Mouse (Mus musculus): ENCODE data around the gene Dcaf7. TPM values are rescaled to one million over a fixed set of nuclear protein-coding genes. Genes with fewer than 3 reads are reported as not detected.

The Dcaf7 gene
- polyA plus RNA-seq, 1 experiment from 2014 or later: 50.5 TPM

DNA sequence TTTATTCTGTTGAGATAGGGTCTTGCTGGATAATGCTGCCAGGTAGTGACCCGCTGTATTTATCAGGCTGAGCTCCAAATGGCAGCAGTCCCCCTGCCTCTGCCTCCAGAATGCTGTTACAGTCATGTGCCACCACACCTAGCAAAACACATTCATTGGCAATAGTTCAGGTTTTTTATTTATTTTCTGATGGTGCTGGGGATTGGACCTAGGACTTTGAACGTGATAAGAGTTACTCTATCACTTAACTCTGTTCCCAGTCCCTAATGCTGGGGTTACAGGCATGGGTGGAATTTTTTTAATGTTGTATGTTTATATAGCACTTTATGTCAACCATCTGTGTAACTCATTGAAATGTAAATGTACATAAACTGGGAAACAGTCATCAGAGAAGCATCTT lies 17.2 kb downstream of the Dcaf7 start:
- H3K9ac ChIP-seq (ENCODE audit: low read depth, low read length): no peak overlapping the region
- no peaks in the 10 kb centered on the region for H3K27me3 ChIP-seq (ENCODE audit: control insufficient read depth, insufficient read depth, low read length)
- H3K4me2 ChIP-seq: no peak overlapping the region
- ATAC-seq (replicated peaks; ENCODE audit: insufficient number of reproducible peaks, low FRiP score, low TSS enrichment): no peak
- 91% methylated on average over 2 of the region's 2 CpGs for WGBS (ENCODE audit: insufficient replicate concordance)
- no peak overlapping the region for H3K27ac ChIP-seq (ENCODE audit: low read depth, low read length)
- no peaks in the 10 kb centered on the region for H3K4me1 ChIP-seq (ENCODE audit: control insufficient read depth, insufficient read depth, low read length)
- H3K9me3 ChIP-seq (replicated peaks; ENCODE audit: control insufficient read depth, low read length): no peaks in the 10 kb centered on the region
- H3K4me3 ChIP-seq (ENCODE audit: low read depth, low read length): no peak overlapping the region
- peaks cover 47% of the 10 kb centered on the region for H3K36me3 ChIP-seq (ENCODE audit: control insufficient read depth, insufficient read depth, low read length)

DNA sequence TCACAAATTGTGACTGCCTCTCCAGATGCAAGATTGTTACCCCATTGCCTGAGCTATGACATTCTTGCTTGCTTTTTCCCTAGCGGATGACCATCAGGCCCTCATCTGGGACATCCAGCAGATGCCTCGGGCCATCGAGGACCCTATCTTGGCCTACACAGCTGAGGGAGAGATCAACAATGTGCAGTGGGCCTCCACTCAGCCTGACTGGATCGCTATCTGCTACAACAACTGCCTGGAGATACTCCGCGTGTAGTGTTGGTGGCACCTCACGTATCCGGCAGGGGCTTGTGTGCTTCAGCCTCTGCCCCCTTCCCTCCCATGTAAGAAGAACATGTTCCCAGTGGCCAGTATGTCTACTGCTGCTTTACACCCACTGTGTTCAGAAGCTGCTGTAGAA lies 17.9 kb downstream of the Dcaf7 start:
- Histone ChIP-seq H3K4me1 (ENCODE audit: control insufficient read depth, insufficient read depth, low read length) (no peaks in the 10 kb centered on the region), H3K27me3 (ENCODE audit: control insufficient read depth, insufficient read depth, low read length) (no peaks in the 10 kb centered on the region), H3K27ac (ENCODE audit: low read depth, low read length) (no peak overlapping the region), H3K4me2 (no peak overlapping the region), H3K36me3 (ENCODE audit: control insufficient read depth, insufficient read depth, low read length) (peaks cover 48% of the 10 kb centered on the region), H3K9ac (ENCODE audit: low read depth, low read length) (no peak overlapping the region), H3K9me3 (replicated peaks; ENCODE audit: control insufficient read depth, low read length) (no peaks in the 10 kb centered on the region), H3K4me3 (ENCODE audit: low read depth, low read length) (no peak overlapping the region)
- WGBS (ENCODE audit: insufficient replicate concordance): 92% methylated on average over 8 of the region's 8 CpGs
- ATAC-seq (replicated peaks; ENCODE audit: insufficient number of reproducible peaks, low FRiP score, low TSS enrichment): no peak

DNA sequence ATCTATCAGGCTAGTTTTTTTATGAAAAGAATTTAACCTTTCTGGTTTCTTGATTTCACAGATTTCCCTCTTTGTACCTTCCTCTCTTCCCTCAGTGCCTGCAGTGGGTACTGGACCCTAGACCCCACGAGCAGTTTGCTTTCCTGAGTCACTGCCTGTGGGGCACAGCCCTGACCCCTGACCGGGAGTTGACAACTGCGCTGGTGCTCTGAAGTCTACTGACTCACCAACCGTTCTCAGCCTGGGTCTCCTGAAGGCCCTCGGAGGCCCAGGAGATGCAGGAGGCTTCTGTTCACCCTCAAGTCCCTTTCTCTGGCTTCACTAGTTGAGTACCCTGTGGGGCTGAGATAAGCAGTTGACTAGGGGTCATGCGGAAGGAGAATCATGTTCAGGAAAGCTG lies 18.7 kb downstream of the Dcaf7 start:
- no peak overlapping the region for H3K27ac ChIP-seq (ENCODE audit: low read depth, low read length)
- H3K9ac ChIP-seq (ENCODE audit: low read depth, low read length): no peak overlapping the region
- no peaks in the 10 kb centered on the region for H3K4me1 ChIP-seq (ENCODE audit: control insufficient read depth, insufficient read depth, low read length)
- H3K36me3 ChIP-seq (ENCODE audit: control insufficient read depth, insufficient read depth, low read length): peaks cover 54% of the 10 kb centered on the region
- no peaks in the 10 kb centered on the region for H3K27me3 ChIP-seq (ENCODE audit: control insufficient read depth, insufficient read depth, low read length)
- no peak overlapping the region for H3K4me3 ChIP-seq (ENCODE audit: low read depth, low read length)
- H3K9me3 ChIP-seq (replicated peaks; ENCODE audit: control insufficient read depth, low read length): no peaks in the 10 kb centered on the region
- no peak for ATAC-seq (replicated peaks; ENCODE audit: insufficient number of reproducible peaks, low FRiP score, low TSS enrichment)
- H3K4me2 ChIP-seq: no peak overlapping the region
- 82% methylated on average over 6 of the region's 6 CpGs for WGBS (ENCODE audit: insufficient replicate concordance)

DNA sequence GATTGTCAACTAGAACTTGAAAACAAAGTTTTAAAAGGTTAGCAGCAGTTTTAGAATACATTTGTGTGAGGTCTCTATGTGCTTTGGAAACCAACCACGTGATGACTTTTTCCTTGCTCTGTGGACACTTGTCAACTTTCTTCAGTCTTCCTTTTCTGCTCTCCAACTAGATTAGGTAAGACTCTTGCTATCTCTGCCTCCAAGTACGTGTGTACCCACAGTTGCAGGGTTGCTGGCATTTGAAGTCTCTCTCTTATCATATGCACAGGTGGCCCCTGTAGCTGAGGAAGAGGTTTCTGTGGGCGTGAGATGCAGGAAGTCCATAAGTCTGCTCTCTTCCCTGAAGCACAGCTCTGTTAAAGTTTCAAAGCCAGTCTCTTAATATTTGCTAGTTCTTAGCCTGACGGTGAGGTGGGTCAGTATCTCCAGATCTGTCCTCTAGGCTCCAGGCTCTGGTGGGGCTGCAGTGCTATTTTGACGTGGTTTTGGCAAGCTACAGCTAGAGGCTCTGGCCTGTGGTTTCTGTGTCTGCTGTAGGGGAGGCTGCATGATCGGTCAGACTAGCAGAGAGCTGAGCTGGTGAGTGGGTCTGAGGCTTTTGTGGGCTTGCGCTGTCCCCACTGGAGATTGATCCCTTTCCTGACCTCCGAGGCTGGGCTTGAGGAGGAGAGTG lies 20.3 kb downstream of the Dcaf7 start:
- no peak overlapping the region for H3K27ac ChIP-seq (ENCODE audit: low read depth, low read length)
- H3K27me3 ChIP-seq (ENCODE audit: control insufficient read depth, insufficient read depth, low read length): no peaks in the 10 kb centered on the region
- H3K9ac ChIP-seq (ENCODE audit: low read depth, low read length): no peak overlapping the region
- H3K9me3 ChIP-seq (replicated peaks; ENCODE audit: control insufficient read depth, low read length): no peaks in the 10 kb centered on the region
- 80% methylated on average over 8 of the region's 8 CpGs for WGBS (ENCODE audit: insufficient replicate concordance)
- H3K36me3 ChIP-seq (ENCODE audit: control insufficient read depth, insufficient read depth, low read length): peaks cover 45% of the 10 kb centered on the region
- no peak for ATAC-seq (replicated peaks; ENCODE audit: insufficient number of reproducible peaks, low FRiP score, low TSS enrichment)
- no peak overlapping the region for H3K4me3 ChIP-seq (ENCODE audit: low read depth, low read length)
- H3K4me2 ChIP-seq: no peak overlapping the region
- no peaks in the 10 kb centered on the region for H3K4me1 ChIP-seq (ENCODE audit: control insufficient read depth, insufficient read depth, low read length)

DNA sequence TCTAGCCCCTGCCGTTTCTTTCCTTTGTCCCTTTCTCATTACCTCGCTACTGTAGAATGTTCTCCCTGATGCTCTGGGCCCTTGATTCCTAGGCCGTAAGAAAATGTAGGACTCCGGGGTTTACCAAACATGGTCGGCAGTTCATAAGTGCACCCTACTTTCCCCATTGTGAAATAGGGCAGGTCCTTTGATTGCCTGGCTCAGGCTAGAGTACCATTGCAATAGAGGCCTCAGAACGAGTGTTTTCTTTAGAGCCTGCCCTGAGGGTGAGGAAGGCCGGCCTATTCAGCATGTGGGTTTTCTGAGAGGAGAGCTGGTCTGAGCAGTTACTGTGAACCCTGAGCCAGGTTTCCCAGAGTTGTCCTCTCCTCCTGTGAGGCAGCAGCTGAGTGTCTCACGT lies 21.3 kb downstream of the Dcaf7 start:
- H3K36me3 ChIP-seq (ENCODE audit: control insufficient read depth, insufficient read depth, low read length): peaks cover 36% of the 10 kb centered on the region
- no peak overlapping the region for H3K9ac ChIP-seq (ENCODE audit: low read depth, low read length)
- no peaks in the 10 kb centered on the region for H3K9me3 ChIP-seq (replicated peaks; ENCODE audit: control insufficient read depth, low read length)
- no peaks in the 10 kb centered on the region for H3K27me3 ChIP-seq (ENCODE audit: control insufficient read depth, insufficient read depth, low read length)
- 80% methylated on average over 8 of the region's 8 CpGs for WGBS (ENCODE audit: insufficient replicate concordance)
- no peak overlapping the region for H3K4me2 ChIP-seq
- no peaks in the 10 kb centered on the region for H3K4me1 ChIP-seq (ENCODE audit: control insufficient read depth, insufficient read depth, low read length)
- H3K27ac ChIP-seq (ENCODE audit: low read depth, low read length): no peak overlapping the region
- no peak overlapping the region for H3K4me3 ChIP-seq (ENCODE audit: low read depth, low read length)
- ATAC-seq (replicated peaks; ENCODE audit: insufficient number of reproducible peaks, low FRiP score, low TSS enrichment): no peak

DNA sequence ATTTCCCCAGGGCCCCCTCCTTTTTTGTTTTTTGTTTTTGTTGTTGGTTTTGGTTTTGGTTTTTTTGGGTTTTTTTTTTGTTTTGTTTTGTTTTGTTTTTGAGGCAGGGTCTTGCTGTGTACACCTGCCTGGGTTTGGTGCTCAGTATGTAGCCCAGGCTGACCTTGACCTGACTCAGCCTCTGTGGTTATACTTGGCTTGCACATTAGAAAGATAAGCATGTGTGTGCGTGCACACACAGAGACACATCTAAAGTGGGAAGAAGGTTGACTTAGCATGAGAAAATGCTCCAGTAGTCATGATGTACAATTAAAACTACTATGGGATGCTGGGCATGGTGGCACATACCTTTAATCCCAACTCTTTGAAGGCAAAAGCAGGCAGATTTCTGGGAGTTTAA lies 23.9 kb downstream of the Dcaf7 start:
- Histone ChIP-seq H3K27ac (ENCODE audit: low read depth, low read length) (no peak overlapping the region), H3K9me3 (replicated peaks; ENCODE audit: control insufficient read depth, low read length) (no peaks in the 10 kb centered on the region), H3K27me3 (ENCODE audit: control insufficient read depth, insufficient read depth, low read length) (no peaks in the 10 kb centered on the region), H3K4me2 (no peak overlapping the region), H3K4me1 (ENCODE audit: control insufficient read depth, insufficient read depth, low read length) (no peaks in the 10 kb centered on the region), H3K4me3 (ENCODE audit: low read depth, low read length) (no peak overlapping the region), H3K9ac (ENCODE audit: low read depth, low read length) (no peak overlapping the region), H3K36me3 (ENCODE audit: control insufficient read depth, insufficient read depth, low read length) (peaks cover 16% of the 10 kb centered on the region)
- 86% methylated on average over 1 of the region's 1 CpGs for WGBS (ENCODE audit: insufficient replicate concordance)
- no peak for ATAC-seq (replicated peaks; ENCODE audit: insufficient number of reproducible peaks, low FRiP score, low TSS enrichment)

DNA sequence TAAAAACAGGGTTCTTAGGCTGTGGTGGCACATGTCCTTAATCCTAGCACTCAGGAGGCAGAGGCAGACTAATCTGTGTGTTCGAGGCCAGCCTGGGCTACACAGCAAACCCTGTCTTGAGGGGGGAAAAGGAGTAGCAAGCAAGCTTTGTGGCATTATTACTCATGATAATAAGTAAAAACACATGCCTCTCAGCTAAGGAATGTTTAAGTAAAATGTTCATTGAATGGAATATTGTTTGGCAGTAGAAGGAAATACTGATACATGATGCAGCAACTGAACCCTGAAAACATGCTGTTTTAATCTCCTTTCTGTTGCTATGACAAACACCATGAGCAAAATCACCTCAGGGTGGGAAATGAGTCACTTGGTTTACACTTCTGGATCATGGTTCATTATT lies 24.6 kb downstream of the Dcaf7 start:
- Histone ChIP-seq H3K27ac (ENCODE audit: low read depth, low read length) (no peak overlapping the region), H3K36me3 (ENCODE audit: control insufficient read depth, insufficient read depth, low read length) (peaks cover 16% of the 10 kb centered on the region), H3K27me3 (ENCODE audit: control insufficient read depth, insufficient read depth, low read length) (no peaks in the 10 kb centered on the region), H3K4me3 (ENCODE audit: low read depth, low read length) (no peak overlapping the region), H3K4me1 (ENCODE audit: control insufficient read depth, insufficient read depth, low read length) (no peaks in the 10 kb centered on the region), H3K9ac (ENCODE audit: low read depth, low read length) (no peak overlapping the region), H3K4me2 (no peak overlapping the region), H3K9me3 (replicated peaks; ENCODE audit: control insufficient read depth, low read length) (no peaks in the 10 kb centered on the region)
- WGBS (ENCODE audit: insufficient replicate concordance): 77% methylated on average over 1 of the region's 1 CpGs
- no peak for ATAC-seq (replicated peaks; ENCODE audit: insufficient number of reproducible peaks, low FRiP score, low TSS enrichment)

DNA sequence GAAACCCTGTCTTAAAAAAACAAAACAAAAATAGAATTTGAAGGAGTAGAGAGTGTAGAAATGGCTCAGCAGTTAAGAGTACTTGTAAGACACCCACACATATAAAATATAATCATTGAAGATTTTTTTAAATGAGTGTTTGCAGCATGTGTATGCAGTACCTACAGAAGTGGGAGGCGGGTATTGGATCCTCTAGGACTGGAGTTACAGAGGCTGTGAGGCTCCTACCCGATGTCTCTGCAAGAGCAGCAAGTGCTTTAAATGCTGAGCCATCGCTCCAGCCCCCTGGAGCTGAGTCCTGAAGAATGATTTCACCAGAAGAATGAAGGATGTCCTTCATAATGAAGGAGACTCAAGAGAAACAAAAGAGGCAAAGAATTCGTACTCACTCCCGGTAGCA lies 27.1 kb downstream of the Dcaf7 start:
- ATAC-seq (replicated peaks; ENCODE audit: insufficient number of reproducible peaks, low FRiP score, low TSS enrichment): no peak
- no peak overlapping the region for H3K9ac ChIP-seq (ENCODE audit: low read depth, low read length)
- no peak overlapping the region for H3K4me3 ChIP-seq (ENCODE audit: low read depth, low read length)
- H3K27me3 ChIP-seq (ENCODE audit: control insufficient read depth, insufficient read depth, low read length): no peaks in the 10 kb centered on the region
- H3K9me3 ChIP-seq (replicated peaks; ENCODE audit: control insufficient read depth, low read length): no peaks in the 10 kb centered on the region
- H3K4me1 ChIP-seq (ENCODE audit: control insufficient read depth, insufficient read depth, low read length): no peaks in the 10 kb centered on the region
- peaks cover 8% of the 10 kb centered on the region for H3K36me3 ChIP-seq (ENCODE audit: control insufficient read depth, insufficient read depth, low read length)
- no peak overlapping the region for H3K4me2 ChIP-seq
- WGBS (ENCODE audit: insufficient replicate concordance): 71% methylated on average over 5 of the region's 5 CpGs
- no peak overlapping the region for H3K27ac ChIP-seq (ENCODE audit: low read depth, low read length)

All from heart, embryonic 11.5 days (tissue).